Mouse (Mus musculus) gastrocnemius, adult 8-10 months (tissue): ENCODE measurements around the gene Slc26a3. TPM values are rescaled to one million over a fixed set of nuclear protein-coding genes. Genes with fewer than 3 reads are reported as not detected.
"Not testable (repeated sequence)": the region's sequence is repeated elsewhere in the genome, so short reads cannot be mapped to it uniquely, and the experiment has no call there.

Experiments
- DNase-seq, 2 experiments: peaks; one replicate each; pipeline ENCODE4 v3.0.0; 2022; ENCODE audit warnings: low spot score in 2 of 2
- total RNA-seq, 4 experiments: library from RNA; stranded (reverse); gene quantifications; 2 replicates each; pipeline ENCODE4 v1.2.4; 2022

Slc26a3 gene
- total RNA-seq, 4 experiments from 2014 or later = not detected

DNA sequence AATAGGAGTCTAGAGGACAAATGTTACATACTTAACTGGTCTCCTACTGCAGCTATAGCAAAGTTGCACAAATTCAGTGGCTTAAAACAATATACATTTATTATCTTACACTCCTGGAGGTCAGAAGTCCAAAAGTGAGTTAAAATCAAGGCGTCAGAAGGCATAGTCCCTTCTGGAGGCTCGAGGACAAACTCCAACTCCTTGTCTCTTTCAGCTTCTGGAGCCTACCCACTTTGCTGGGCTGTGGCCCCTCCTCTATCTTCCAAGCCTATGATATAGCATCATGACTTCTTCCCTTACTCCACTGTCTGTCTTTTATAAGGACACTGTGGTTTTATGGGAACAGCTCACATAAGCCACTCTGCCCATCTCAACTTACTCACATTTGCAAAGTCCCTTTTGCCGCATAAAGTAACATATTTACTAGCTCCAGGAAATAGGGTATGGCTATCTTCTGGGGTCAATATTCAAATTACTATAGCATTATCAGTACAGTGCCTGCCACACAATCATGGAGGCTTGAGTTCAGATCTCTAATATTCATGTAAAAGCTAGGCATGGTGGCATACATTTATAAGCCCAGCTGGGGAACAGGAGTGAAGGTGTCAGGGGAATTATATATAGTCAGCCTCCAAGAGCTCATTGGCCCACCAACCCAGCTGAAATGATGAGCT, 31.4 kb downstream of the Slc26a3 start:
- no peak for DNase-seq

DNA sequence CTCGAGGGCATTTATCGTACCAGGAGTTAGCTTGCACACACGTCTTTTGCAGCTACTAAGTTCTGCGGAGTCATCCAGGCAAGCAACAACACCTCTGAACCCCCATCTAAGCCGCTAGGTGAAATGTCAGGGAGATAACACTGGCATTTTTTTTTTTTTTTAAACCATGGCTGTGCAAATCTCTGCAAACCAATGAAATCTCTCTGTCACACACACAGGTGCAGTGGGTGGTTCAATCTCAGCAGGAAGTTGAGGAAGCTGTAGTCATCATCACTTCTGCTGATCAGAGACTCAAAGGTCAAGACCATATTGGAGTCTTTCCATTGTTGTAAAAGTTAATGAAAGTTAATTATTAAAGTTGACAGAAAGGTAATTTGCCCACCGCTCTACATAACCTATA, 47.1 kb downstream of the Slc26a3 start:
- DNase-seq = no peak

DNA sequence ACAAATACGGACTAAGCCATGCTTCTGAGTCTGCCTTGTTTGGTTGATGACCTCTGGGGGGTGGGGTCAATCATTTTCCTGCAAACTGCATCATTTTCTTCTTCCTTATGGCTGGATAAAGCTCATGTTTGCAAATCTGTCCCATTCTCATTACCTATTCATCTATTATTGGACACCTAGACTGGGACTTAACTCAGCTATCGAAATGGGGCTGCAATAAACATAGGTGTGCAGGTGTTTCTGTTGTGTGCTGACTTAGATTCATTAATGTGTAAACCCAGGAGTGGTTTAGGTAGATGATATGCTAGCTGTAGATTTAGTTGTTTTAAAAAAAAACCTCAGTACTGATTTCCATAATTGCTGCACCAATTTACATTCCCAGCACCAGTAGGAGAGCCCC, 48.9 kb downstream of the Slc26a3 start:
- DNase-seq = no peak

DNA sequence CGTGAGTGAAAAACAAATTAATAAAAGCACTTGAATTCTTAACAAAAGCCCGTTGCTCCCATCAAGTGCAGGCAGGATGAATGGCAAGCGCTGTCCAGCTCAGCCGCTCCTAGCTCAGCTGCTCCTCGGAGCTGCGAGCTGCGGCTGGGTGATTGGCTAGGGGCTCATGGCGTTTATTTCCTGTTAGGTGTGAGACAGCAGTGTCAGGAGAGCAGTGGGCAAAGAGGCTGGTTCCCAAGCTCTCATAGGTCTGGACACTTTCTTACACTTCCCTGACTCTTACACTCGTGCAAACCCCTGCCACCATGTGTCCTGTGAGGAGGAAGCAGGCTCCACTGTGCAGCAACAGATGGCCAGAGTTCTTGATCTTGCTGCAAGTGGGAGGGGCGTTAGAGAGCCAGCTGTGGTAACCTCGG, 53.5 kb downstream of the Slc26a3 start:
- DNase-seq = no peak

DNA sequence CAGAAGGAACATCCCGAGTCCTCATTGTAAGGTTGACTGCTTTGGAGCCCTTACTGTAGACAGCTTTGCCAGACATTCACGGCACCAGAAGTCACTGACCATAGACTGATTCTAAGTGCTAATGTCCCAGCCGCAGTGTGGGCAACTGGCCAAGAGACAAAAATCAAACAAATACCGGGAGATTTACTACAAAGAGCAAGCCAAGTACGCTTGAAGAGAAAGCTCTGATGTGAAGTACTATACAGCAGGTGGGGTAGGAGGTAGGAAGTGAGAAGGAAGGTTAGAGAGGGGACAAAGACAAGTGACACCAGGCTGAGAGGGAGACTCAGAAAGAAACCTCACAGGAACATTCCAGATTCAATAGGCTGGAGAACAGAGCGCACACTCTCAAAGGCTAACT, 54.2 kb downstream of the Slc26a3 start:
- DNase-seq = no peak

DNA sequence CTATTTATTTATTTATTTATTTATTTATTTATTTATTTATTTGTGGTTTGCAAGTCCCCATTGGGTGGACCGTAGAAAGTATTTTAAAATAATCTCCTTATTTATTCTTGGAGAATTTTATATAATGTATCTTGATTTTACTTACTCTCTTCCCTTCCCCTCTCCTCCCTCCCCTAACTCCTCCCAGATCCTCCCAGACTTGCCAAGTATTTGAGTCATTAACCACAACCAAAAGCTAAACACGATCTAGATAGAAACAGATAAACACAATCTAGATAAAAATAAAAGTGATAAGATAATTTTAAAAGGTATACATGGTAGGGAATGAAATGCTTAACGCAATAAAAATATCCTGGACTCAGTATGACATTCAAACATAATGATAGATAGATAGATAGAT, 58.7 kb downstream of the Slc26a3 start:
- DNase-seq = no peak

DNA sequence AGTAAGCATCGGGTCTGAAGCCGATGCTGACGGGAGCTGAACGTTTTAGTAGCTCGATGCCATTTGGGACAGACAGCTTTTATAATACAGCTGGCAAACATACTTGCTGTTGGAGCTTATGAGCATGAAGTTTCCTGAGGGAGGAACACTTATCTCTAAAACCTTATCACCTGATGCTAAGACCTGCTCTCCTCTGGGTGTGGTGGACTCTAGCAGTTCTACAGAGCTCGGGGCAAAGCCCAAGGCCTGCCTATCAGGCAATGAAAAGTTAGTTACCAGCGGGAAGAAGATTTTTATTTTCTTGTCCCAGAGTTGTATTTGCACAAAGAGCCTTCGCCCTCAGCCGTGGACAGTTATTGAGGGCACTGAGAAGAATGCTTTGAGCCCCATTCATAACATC, 65.6 kb downstream of the Slc26a3 start:
- no peak for DNase-seq

DNA sequence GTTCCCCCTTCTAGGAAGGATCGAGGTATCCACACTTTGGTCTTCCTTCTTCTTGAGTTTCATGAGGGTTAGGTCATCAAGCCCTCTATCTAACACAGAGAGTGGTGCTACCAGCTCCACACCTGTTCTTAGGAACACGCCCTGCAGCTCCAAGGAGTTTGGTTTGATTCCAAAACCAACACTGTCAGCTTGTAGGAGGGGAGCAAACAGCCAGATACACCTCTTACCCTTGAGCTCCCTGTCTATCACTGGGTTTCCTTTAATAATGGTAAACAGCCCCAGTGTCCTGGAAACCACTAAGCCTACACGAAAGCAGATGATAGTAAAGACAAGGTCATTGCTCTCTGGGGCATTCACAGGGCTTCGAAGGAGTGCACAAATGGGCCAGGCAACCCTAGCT, 67.8 kb downstream of the Slc26a3 start:
- no peak for DNase-seq

DNA sequence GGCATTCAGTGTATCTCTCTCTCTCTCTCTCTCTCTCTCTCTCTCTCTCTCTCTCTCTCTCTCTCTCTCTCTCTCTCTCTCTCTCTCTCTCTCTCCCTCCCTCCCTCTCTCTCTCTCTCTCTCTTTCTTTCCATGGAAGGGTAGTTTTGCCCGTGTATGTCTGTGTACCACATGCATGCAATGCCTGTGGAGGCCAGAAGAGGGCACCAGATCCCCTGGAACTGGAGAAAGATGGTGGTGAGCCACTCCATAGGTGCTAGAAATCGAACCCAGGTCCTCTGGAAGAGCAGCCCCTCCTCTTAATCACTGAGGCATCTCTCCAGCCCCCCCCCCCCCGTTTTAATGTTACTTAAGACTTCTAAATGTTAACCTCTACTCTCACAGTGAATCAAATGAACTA, 69.6 kb downstream of the Slc26a3 start:
- not testable (repeated sequence) for DNase-seq

DNA sequence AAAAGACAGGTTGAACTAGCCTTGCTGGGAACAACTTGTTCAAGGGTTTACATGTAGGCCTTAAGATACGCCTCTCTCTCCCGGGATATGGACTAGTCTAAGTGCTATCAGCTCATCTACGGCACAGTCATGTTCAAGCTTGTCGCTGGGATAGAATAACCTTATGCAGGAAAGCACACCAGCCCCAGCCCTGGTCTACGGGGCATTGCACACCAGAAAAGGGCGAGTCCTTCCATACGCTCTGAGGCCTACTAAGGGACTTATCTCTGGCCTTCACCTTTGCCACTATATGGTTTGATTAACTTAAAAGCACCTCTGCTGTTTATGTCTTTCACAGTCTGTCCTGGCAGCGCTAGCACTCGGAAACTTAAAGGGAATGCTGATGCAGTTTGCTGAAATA, 70.7 kb downstream of the Slc26a3 start:
- no peak for DNase-seq

DNA sequence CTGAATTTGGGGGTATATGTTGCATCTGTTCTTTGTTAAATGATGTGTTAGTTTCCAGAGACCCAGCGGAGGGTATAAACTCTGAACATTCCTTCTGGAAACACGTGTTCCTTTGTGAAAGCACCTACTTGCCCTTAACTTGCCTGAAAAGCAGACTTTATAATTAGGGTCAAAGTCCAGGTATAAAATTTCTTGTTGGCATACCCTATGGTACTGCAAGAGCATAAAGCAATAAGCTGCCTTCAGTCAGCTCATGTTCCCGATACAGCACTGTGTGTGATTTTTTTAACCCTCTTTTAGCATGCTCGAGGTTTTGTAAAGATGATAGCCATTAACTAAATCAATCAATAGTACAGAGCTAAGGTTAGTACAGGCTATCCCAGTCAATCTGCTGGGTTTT, 71.9 kb downstream of the Slc26a3 start:
- DNase-seq = no peak

DNA sequence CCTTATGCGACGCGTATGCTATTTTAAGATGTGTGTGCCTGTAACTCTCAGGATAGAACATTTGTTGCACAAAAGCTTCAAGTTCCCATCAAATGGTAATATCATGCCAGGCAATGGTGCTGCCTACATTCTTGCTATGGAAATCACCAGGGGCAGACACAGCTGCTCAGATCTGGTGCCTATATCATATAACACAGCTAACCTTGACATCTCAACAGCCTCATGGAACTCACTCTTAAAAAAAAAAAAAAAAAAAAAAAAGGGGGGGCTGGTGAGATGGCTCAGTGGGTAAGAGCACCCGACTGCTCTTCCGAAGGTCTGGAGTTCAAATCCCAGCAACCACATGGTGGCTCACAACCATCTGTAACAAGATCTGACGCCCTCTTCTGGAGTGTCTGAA, 87.5 kb downstream of the Slc26a3 start:
- not testable (repeated sequence) for DNase-seq

DNA sequence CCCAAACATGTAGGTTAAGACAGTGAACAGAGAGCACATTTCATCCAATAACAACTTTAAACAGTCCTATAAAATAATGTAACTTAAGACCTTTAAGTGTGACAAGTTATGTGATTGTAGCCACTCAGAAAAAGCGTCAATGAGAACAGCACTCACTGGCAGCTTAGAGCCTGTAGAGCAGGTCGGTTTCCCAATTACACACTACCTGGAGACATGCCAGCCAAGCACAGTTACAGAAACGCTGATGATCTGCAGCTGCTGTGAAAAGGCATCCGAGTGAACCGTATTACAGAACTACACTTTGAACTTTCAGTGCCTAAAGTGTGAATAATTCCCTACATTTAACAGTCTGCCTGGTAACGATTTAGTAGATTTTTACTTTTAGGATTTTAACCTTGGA, 95.8 kb downstream of the Slc26a3 start:
- DNase-seq = peak in 1 of 2 experiments; percentile 6

DNA sequence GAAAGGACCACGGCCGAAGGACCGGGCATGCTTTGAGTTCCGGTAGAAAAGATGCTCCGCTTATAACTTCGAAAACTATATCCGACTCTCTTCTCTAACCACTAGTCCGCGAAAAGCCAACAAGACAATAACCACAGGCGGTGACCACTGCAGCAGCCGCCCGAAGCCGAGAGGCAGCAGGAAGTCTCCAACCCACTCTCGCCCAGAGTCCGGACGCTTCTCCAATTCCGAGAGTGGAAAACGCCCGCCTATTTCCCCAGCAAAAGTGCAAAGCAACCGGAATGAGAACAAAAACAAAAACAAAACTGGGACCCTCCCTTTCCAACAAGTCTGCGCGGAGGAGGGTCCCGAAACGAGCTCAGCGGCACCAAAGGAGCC, 108.3 kb downstream of the Slc26a3 start:
- DNase-seq = no peak

DNA sequence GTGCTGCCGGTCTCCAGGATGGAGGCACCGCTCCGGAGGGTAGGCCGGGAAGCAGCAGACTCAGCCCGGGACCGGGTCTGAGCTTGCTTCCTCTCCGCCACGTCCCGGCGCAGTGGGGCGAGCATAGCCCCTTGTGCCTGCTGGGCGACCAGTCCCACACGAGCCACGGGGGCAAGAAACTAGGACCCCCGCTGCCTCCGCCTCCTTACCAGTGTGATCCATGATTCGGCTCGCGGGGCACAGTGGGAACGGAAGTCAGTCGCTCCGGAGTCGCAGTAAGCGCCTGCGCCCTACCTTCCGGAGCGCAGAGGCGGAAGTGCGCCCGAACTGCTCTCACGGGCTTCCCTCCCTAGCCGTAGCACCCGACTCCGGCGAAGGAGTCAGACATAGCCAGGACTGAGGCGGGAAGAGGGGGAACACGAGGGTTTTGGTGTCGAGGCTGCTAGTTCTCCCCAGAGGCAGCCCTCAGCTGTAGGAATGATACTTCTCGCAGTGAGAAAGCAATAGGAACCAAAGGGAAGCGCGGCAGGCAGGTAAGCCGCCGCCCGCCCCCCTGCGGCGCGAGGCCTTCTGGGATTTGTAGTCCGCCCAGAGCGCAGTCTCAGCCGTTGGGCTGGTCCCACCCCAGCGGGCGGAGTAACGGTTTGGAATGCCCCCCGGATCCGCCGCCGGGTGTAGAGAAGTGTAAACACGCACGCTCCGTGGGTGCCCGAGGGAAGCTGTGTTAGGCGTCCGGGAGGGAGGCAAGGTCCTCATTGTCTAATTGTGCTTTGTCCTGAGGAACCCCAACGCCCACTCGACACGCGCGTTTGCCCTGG, 108.9 kb downstream of the Slc26a3 start, which contains the start of gene Cbll1:
TSS of gene Cbll1 (minus strand) at position 303 of the 818 bp plus-strand sequence.
- peak; percentile 87 to 89 for DNase-seq

DNA sequence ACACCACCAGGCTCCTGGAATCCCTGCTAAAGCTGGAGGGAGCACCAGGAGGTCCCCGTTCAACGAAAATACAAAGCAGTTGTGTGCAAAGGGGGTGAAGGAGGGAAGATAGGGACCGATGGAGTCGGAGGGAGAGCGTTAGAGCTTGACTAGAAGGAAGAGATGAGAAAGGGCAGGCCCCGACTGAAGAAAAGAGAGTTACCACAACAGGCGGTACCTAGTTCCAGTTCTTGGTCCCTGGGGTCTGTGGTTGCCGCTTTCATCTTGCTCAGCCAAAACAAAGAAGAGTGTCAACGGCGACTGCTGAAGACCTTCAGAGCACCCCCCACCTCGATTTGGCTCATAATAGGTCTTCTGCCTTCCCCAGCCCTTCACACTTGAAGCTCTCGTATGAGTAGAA, 109.5 kb downstream of the Slc26a3 start:
- DNase-seq = no peak

DNA sequence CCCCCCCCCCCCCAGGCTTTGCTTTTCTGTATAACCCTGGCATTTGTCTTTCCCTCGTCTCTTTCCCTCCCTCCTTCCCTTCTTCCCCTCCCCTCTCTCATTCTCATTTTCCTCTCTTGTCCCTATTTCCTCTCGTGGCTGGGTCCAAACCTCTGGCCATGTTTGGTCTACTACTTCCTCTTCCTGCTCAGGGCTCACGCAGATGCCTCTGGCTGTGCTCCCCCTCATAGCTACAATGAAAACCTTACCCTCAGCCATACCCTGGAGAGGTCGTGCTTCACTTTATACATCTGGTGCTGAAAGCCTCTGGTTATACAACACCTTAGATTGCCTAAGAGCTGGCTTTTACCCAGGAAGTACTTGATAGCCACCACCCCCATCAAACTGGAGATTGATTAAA, 110.6 kb downstream of the Slc26a3 start:
- DNase-seq = no peak

DNA sequence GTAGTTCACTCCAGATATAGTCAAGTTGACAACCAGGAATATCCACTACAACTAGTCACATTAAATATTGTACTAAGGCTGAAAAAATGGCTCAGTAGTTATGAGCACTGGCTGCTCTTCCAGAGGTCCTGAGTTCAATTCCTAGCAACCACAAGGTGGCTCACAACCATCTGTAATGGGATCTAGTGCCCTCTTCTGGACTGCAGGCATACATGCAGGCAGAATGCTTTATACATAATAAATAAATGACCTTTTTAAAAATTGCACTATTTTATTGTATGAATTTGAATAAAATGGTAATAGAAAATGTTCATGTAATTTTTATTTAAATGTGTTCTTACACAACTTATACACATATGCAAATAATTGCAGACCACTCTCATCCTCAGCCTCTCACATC, 112.5 kb downstream of the Slc26a3 start:
- no peak for DNase-seq

DNA sequence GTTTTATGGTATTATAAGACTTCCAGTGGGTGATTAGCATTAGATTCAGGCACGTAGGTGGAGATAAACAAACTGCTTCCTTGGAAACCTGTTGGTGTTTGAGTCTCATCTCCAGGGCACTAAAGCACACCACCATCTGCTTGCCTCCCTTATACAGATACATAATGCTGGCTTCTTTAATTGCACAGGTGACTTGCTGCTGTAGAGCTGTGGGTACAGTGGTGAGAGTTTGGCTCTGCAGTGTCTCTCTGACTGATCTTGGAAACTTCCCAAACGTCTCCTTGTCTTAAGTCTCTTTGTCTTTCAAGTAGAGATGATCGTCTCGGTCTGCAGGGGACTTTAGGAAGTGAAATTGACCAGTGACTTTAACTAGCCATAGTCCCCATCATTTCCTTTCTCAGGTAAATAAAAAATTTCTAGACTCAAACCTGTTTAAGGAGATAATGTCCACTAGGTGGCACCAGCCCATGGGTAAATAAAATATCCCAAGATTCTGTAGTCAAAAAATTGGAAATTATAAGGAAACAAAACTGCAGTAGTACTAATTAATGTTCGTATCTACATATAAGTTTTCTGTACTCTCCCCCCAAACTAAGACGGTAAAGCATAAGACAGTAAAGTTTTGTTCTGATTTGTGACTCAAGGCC, 117.2 kb downstream of the Slc26a3 start:
- DNase-seq = no peak

DNA sequence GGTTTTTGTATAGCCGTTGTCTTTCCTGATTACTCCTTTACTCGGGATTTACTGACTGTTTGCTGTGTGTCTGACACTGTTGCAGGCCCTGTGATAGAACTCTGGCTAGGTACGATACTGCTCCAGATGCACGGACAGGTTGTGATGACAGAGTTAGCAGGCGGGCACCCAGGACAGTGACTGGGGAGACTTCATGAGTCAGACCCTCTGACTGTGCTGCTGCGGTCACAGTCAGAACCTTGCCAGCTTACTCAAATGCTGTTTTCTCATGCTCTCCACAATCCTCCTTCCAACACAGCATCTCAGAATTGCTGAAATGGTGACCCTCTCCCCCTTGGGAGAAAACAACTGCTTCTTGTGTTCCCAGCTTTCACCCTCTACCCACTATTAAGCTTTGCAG, 117.8 kb downstream of the Slc26a3 start:
- no peak for DNase-seq

DNA sequence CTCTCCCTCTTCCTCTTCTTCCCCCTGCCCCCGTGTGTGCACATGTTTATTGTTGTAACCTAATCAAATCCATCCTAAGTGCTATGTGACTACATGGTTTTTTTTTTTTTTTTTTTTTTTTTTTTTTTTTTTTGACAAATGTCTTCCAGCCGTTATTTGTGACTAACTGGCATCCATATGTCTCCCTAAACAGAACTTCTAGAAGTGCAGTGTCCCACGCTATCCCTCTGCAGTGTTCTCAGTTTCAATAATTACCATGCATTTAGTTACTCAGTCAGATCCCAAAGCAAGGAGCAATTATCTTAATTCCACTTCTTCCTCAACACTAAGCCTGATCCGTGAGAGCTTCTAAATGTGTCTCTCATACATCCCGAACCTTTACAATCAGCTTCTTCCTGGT, 120.5 kb downstream of the Slc26a3 start:
- no peak for DNase-seq

DNA sequence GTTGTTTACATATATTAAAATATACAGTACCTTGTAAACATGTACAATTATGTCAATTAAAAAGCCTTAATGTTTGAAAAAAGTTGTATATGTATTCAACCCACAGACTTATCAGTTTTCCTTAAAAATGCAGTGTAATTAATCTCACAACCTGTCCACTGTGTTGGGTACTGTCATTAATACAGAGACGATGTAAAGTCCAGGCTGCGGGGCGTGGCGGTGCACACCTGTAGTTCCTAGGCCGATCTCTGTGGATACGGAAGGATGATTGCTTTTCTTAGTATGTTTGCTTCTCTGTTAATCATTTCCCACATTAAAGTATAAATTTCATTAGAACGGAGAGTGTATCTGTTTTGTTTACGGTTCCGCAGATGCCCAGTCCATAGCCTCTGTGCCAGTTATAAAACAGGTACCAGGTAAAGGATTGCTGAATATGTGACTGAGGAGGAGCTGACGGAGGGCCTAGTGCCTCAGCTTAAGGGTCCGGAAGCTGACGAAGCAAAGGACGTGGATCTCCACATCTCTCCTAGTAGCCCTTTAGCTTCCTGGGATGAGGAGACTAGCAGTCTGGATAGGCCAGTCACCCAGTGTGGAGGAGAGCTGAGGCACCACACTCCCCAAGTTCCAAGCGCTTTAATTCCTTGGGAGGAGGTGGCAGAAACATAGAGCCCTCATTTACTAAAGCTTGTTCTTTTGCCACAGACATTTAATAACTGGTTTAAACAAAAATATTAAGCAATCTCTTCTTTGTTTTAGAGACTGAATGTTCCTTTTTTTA, 122.2 kb downstream of the Slc26a3 start:
- DNase-seq = no peak
